Mouse (Mus musculus) heart, postnatal 36 days (tissue): ENCODE measurements around the gene Spats2. TPM values are rescaled to one million over a fixed set of nuclear protein-coding genes. Genes with fewer than 3 reads are reported as not detected.
A peak's percentile ranks its signal among the peaks of the same experiment; 100 is the strongest.
"Not testable (repeated sequence)": the region's sequence is repeated elsewhere in the genome, so short reads cannot be mapped to it uniquely, and the experiment has no call there.

Experiments
- DNase-seq, 2 experiments: peaks; one replicate each; pipeline ENCODE4 v3.0.0; 2021 to 2022
- intact Hi-C: fragments of 180-260 bp; cut with DNase I; formaldehyde crosslinking; loops from one replicate; pipeline ENCODE4 v1.15.1; 2025
- microRNA-seq, 2 experiments: library from miRNA; unstranded; fragments of <30 nt; microRNA quantifications; one replicate each; pipeline ENCODE4 v1.2.0; 2021; ENCODE audit warnings: borderline number of aligned reads in 2 of 2
- total RNA-seq, 2 experiments: library from RNA; stranded (reverse); gene quantifications; 2 replicates each; pipeline ENCODE4 v1.2.3; 2021

The Spats2 gene
- total RNA-seq, 2 experiments from 2014 or later: 6.6 to 7.9 TPM

DNA sequence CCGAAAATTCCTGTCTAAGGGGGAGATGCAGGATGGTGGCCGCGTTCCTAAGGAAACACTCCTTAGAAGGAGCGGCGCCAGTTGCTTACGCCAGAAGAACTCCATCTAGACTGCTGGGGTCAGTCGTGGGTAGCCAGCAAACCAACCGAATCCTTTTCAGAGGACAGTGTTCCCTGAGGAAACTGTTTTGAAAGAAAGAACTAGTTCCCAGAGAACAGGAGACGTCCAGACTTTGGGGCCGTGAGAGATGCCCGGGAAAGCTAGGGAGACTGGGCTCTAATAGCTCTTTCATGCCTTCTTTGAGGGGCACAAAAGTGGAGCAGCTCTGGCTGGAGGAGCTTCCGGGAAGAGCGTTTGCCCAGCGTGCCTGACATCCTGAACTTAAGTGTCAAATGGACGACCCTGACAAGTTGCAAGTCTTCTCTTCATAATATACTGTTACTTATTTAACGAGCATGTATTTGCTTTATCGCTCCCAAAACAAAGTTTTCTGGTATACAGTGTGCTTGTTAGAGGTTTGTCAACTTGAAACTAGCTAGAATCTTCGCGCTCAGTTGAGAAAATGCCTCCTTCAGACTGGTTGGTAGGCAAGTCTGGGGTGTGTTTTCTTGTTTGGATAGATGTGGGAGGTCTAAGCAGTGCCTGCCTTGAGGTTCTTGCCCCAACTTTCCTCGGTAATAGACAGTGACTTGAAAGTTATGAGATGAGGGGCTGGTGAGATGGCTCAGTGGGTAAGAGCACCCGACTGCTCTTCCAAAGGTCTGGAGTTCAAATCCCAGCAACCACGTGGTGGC lies 126.9 kb downstream of the Spats2 start:
- DNase-seq: no peak

DNA sequence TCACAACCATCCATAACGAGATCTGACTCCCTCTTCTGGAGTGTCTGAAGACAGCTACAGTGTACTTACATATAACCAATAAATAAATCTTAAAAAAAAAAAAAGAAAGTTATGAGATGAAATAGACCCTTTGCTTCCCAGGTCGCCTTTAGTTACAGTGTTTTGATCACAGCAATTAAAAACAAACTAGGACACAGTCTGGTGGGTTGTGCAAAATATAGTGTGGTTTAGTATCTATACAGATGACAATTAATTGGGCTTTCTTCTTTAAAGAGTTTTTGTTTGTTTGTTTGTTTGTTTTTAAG lies 127.4 kb downstream of the Spats2 start:
- DNase-seq, intact Hi-C loops: not testable (repeated sequence)

More for the DNA sequence above, 126.9 kb downstream of the Spats2 start:
- intact Hi-C loops: no loop called here

DNA sequence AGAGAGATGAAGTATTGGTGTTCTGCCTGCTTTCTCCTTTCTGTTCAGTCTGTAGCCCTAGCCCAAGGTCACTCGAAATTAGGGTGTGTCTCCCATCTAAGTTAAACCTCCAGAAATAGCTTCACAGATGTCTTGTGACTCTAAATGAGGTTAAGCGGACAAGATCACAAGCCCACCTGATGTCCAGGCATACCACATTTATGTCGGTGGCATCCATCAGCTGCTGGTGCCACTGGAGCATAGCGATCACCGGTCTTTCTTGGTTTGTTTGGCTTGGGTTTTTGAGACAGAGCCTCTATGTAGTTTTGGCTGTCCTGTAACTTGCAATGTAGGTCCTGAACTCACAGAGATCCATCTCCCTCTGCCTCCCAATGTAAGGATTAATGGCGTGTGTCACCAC lies 128.1 kb downstream of the Spats2 start:
- no peak for DNase-seq
- intact Hi-C loops: no loop called here

DNA sequence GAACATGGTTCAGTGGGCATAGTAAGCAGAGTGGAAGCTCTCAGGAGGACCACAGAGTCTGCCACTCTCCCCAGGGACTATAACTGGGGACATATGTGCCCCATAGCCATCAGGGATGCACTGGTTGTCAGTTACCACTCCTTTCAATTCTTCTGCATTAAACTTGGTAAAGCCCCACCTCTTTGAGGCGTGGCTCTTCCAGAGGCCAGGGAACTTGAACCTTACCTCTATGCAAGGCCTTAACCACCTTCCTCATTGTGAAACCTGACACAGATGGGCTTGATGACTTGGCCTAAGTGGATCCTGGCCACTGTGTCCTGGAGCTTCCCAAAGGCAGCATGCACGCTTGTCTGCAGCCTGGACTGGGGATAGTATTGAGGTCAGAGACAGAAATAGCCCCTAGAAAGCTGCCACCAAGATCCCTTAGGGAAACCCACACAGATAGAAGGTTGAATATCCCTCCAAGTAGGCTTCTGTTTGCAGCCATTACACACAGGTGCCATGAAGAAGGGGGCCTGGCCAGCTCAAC lies 128.8 kb downstream of the Spats2 start:
- intact Hi-C loops: no loop called here
- DNase-seq: no peak

DNA sequence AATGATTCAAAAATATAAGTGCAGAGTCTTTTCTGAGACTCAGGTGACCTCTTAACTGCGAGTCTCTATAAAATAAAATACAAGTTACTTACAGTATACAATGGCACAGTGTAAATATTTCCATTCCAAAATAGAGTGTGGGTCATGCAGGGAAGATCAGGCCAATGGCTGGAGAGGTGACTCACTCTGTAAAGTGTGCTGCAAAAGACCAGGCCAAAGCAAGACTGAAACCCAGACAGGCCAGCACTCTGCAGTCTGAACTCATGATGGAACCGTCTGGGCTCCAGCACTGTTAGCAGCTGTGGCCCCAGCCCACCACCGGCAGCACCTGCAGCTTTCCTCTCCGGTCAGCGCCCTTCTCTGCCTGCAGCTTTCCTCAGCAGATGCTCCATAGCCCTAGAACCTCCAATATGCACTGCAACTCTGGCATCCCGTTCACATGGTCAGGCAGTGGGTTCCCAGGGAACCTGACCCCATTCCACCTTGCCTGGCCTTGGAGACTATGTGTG lies 129.6 kb downstream of the Spats2 start:
- DNase-seq: no peak
- intact Hi-C loops: no loop called here

DNA sequence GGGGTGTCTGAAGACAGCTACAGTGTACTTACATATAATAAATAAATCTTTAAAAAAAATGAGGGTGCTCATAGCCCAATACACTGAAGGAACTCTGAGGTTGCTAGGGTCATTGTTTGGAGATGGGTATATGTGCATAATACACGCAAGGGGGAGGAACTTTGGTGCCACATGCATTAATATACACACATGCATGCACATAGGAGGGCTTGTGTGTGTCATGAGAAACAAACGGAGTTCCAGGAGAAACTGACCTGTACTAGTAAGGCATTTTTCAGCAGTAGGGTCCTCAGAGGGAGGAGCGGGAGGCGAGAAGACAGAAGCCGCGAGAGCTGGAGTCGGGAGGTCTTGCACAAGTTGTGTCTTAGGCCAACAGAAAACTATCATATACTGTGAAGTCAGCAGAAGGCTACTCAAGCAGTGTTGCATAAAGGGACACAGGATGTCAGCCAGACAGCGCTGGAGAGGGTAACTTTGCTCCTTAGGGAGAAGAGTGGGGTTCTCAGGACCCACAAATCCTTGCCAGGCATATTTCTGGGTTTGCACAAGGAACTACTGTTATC lies 133.5 kb downstream of the Spats2 start:
- DNase-seq: peak in 1 of 2 experiments; percentile 34
- intact Hi-C loops: no loop called here

DNA sequence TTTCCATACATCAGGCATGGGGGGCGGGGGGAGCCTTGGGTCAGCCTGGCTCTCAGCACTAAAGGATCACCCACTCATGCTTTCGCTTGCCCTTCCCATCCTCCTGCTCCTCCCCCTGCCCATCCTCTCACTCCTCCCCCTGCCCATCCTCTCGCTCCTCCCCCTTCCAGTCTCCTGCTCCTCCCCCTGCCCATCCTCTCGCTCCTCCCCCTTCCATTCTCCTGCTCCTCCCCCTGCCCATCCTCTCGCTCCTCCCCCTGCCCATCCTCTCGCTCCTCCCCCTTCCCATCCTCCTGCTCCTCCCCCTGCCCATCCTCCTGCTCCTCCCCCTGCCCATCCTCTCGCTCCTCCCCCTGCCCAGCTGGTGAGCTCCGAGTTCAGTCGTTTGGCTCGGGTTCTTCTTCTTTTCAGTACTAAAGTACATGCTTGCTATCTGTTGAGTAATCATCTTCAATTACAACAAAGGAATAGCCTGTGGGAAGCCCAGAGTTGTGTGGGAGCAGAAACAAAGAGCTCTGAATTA lies 134.1 kb downstream of the Spats2 start:
- intact Hi-C loops: no loop called here
- DNase-seq: peak; percentile 57 to 59

DNA sequence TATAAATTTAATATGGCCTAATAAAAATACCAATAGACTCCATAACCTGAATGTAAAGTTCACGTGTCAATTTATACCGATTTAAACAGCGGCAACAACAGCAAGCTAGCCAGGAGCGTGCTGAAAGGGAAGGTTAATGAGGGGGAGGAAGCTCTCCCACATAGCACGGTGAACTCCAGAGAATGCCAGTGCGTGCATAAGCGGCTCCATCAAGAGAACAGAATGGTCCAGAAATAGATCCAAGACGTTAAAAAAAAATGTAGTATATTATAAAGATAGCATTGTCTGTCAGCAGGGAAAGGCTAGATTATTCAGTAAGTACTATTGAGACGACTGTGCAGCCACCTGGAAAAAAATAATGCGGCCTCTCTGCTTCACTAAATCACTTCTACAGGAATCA lies 137.0 kb downstream of the Spats2 start:
- DNase-seq: no peak
- intact Hi-C loops: no loop called here

Small RNA genes lying within 50 kb of the gene (microRNA-seq; reads per million reads assigned to microRNA genes)
- gene Mir6960: 0 to 1.4 reads per million in 2 experiments

Other genes with a start within 250 kb of the Spats2 start
- gene Rhebl1, start 231.4 kb upstream of the Spats2 start, total RNA-seq: 1 to 10 TPM; 3.0 to 4.3 TPM
- 1 to 10 TPM; 1.7 to 1.9 TPM for gene Dhh, start 227.4 kb upstream of the Spats2 start, total RNA-seq
- 10 to 100 TPM; 15.0 TPM for gene Lmbr1l, start 207.7 kb upstream of the Spats2 start, total RNA-seq
- 100 to 1,000 TPM; 130 to 145 TPM for gene Tuba1b, start 191.4 kb upstream of the Spats2 start, total RNA-seq
- not detected for gene Gm49450, start 172.4 kb upstream of the Spats2 start, total RNA-seq
- 10 to 100 TPM; 73.0 to 74.5 TPM for gene Tuba1a, start 172.2 kb upstream of the Spats2 start, total RNA-seq
- 10 to 100 TPM; 29.7 to 33.9 TPM for gene Tuba1c, start 96.0 kb upstream of the Spats2 start, total RNA-seq
- gene Prph, start 70.7 kb upstream of the Spats2 start, total RNA-seq: under 1 TPM; 0.14 to 0.94 TPM
- gene Troap, start 51.3 kb upstream of the Spats2 start, total RNA-seq: under 1 TPM; 0.33 to 0.49 TPM
- gene C1ql4, start 38.1 kb upstream of the Spats2 start, total RNA-seq: not detected
- gene Dnajc22, start 32.7 kb upstream of the Spats2 start, total RNA-seq: under 1 TPM; 0.22 to 0.36 TPM
- gene Kcnh3, start 98.9 kb downstream of the Spats2 start, total RNA-seq: under 1 TPM; 0.08 to 0.19 TPM
- 10 to 100 TPM; 46.6 to 49.5 TPM for gene Mcrs1, start 126.0 kb downstream of the Spats2 start, total RNA-seq
- 10 to 100 TPM; 20.4 to 24.3 TPM for gene Prpf40b, start 169.2 kb downstream of the Spats2 start, total RNA-seq
- gene Fam186b, start 170.0 kb downstream of the Spats2 start, total RNA-seq: not detected
- 10 to 100 TPM; 19.0 to 22.3 TPM for gene Fmnl3, start 244.6 kb downstream of the Spats2 start, total RNA-seq